Mouse (Mus musculus) adrenal gland, adult (tissue): ENCODE measurements around the gene Lamc1.
"Not testable (repeated sequence)": the region's sequence is repeated elsewhere in the genome, so short reads cannot be mapped to it uniquely, and the experiment has no call there.

Experiments used
- DNase-seq, 2 experiments: peaks; one replicate each; pipeline ENCODE4 v3.0.0; 2022 to 2023; ENCODE audit warnings: low spot score in 1 of 2; ENCODE audit not compliant: inconsistent age in 2 of 2

Gene Lamc1

GRCm38 (mm10) chr1:153332444-153333295 lies at the start of gene Lamc1:
Gene Lamc1, minus strand, starts transcription at chr1:153332786.
- DNase-seq, result peak; percentile 95 to 98

- DNase-seq, result peak; percentile 7 to 57
These were observed 48.2 kb upstream of the Lamc1 start for GRCm38 (mm10) chr1:153380746-153381282.

DNA sequence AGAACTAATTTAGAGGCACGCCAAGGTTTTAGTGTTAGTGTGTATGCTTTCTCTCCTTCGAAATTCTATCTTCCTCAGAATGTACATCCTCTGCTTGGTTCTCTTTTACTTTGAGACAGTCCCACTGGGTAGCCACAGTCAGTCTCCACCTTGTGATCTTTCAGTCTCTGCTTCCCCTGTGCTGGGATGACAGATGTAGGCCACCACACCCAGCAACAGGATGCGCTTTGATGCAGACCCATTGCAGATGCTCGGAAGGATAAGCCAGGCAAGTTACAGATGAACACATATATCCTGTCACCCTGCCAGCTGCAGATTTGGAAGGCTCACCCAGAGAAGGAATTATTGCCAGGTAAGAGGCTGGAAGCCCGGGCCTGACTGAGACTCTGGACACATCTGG lies 47.2 kb upstream of the Lamc1 start:
- no peak for DNase-seq

- DNase-seq, result no peak
These were observed 46.0 kb upstream of the Lamc1 start for GRCm38 (mm10) chr1:153378587-153378986.

GRCm38 (mm10) chr1:153376446-153376845 lies 43.9 kb upstream of the Lamc1 start:
- no peak for DNase-seq

- DNase-seq, result no peak
These were observed 41.5 kb upstream of the Lamc1 start for GRCm38 (mm10) chr1:153374136-153374535.

GRCm38 (mm10) chr1:153371846-153372245 lies 39.3 kb upstream of the Lamc1 start:
- no peak for DNase-seq

DNA sequence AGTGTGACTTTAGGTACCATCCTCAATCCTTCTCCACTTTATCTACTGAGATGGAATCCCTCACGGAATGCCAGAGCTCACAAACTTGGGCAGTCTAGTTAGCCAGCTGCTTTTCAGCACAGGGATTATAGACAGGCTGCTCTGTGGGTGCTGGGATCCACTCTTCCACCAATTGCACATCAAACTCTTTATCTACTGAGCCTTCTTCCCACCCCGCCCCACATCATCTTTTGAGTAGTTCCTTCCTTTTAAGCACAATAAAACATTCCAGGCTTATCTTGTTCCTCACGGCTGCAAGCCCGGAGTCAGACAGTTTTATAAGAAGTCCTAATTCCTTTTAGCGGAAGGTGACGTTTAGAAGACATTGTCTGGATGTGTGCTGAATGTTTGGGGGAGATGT lies 36.4 kb upstream of the Lamc1 start:
- DNase-seq, result no peak

DNA sequence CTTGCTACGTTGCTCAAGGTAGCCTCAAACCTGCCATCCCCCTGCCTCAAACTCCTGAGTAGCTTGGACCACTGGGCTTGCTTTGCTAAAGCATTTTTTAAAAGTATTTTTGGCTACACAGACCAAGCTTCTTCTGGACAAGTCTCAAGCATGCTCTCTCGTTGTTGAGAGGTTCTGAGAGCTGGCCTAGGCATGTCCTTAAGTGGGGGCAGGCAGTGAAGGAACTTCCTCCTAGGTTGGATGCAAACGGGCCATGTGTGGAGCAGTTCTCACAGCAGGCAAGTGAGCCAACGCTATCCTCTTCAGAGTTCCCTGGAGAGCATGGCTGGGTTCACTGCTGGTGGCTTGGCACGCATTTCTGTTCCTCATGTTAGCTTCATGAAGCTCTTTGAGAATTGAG lies 34.5 kb upstream of the Lamc1 start:
- no peak for DNase-seq

- no peak for DNase-seq
These were observed 29.3 kb upstream of the Lamc1 start for GRCm38 (mm10) chr1:153361926-153362325.

GRCm38 (mm10) chr1:153360556-153360955 lies 28.0 kb upstream of the Lamc1 start:
- peak in 1 of 2 experiments; percentile 12 for DNase-seq

GRCm38 (mm10) chr1:153357218-153357617 lies 24.6 kb upstream of the Lamc1 start:
- no peak for DNase-seq

- DNase-seq, result peak in 1 of 2 experiments; percentile 65
These were observed 21.9 kb upstream of the Lamc1 start for GRCm38 (mm10) chr1:153354466-153354865.

DNA sequence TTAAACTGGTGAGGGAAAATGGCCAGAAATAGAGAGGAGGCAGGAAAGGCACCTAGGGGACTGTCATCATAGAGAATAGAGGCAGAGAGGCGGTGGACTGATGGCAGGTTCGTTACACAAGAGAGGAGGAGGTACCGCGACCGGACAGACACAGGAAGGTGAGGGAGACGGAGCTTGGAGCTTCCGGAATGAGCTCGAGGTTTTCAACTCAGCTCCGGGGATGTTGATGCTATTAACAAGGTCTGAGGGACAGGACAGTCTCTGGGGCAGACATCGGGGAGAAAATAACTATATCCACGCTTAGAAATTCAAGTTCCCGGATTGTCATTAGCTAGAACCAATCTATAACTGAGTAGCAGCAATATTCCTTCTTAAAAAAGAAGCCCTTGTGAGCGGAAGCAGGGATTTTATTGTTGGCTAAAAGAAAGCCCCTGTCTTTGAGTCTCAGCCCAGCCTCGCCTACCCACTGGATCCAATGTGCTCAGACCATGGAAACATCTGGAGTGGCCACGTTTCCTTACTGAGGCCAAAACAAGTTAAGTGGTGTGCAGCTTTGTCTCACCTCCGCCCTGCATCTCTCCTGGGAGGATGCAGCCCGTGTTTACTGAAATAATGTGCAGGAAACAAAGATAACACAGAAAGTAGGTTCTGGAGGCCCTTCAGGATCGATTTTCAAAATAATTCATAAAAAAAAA lies 21.3 kb upstream of the Lamc1 start:
- DNase-seq, result peak in 1 of 2 experiments; percentile 40

- peak in 1 of 2 experiments; percentile 84 for DNase-seq
These were observed 18.4 kb upstream of the Lamc1 start for GRCm38 (mm10) chr1:153351034-153351433.

GRCm38 (mm10) chr1:153347726-153348125 lies 15.1 kb upstream of the Lamc1 start:
- no peak for DNase-seq

GRCm38 (mm10) chr1:153347040-153347439 lies 14.5 kb upstream of the Lamc1 start:
- DNase-seq, result no peak

DNA sequence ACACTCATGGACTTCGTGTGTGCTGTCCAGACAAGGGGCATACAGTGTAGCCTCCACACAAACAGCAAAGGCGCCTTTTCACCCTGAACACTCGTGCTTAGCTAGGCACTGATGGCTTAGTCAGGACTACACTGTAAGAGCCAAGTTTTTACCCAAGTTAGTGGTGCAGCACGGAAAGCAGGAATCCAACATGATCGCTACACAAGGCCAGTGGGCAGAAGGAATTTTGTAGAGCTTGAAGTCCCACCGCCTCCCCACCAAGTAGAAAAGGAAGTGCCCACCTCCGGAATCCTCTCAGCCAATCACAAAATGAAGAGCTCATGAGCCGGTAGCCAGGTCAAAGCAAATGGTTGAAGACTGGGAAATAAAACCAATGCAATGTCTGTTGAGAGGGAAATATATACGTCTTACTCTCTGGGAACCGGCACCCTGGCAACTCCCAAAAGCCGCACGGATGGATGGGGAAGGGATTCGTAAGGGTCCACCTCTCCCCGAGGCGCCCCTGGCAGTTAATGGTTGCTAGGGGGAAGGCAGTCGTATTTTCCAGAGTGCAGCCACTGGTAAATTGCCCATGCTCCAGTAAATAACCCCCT lies 13.2 kb upstream of the Lamc1 start:
- no peak for DNase-seq

GRCm38 (mm10) chr1:153345002-153345401 lies 12.4 kb upstream of the Lamc1 start:
- no peak for DNase-seq

GRCm38 (mm10) chr1:153335451-153335850 lies 2.9 kb upstream of the Lamc1 start:
- DNase-seq, result not testable (repeated sequence)

DNA sequence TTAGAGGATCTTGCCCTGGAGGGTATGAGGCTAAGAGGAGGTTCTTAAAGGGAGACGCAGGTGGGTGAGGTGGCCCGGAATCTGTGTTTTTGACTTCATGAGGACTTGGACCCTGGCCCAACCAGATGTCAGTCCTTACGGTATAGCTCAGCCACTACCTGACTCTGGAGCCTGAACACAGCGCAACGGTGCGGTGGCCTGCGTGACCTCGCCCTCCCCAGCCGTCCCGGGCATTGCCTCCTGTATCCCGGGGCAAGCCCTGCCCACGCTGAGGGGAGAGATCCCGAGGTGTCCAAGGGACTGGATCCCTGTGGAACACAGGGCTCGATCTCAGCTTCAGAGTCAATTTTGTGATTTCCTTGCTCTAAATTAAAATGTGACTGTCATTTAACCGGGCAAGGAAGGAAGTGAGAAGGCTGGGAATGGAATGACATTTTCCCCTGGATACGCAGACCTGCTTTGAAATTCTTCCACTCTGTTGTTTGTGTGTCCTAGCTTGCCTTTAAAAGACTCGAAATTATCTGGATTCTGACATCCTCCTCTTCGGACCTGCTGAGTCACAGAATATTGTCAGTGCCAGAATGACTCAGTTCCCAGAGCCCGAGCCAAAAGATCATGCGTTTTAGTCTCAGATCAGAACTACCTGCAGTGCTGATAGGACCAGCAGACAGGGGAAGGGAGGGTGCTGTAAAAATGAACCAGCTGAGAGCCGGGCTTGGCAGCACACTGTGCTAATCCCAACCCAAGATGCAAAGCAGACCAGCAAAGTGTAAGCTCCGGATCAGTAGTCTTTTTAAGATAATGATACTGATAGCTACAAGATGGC lies 923 bp upstream of the Lamc1 start:
- peak; percentile 85 to 92 for DNase-seq
